ENCODE assay signal across 18 mouse cellular contexts in genomic region chr4:129415892-129416291, GRCm38 (mm10). TPM values are rescaled to one million over a fixed set of nuclear protein-coding genes. Genes with fewer than 3 reads are reported as not detected.
A peak's percentile ranks its signal among the peaks of the same experiment; 100 is the strongest.
DNase-seq lines count a peak whose midpoint lies in the region; ATAC-seq and TF ChIP-seq lines count a peak whose summit lies in the region.
"Had no signal": no experiment of that assay in that cellular context is flagged by ENCODE, and none has a peak within 500 bp of the region (broad histone marks: within the 10 kb centered on the region; RNA-seq: fewer than 3 reads in every experiment).

No protein-coding gene starts in this region.

- TF ChIP-seq POLR2A in ES-Bruce4 (IDR thresholded peaks at IDR 0.05; ENCODE audit: insufficient read depth, low read length), result no peak
- TF ChIP-seq POLR2A in bone marrow, adult 2 months (IDR thresholded peaks at IDR 0.05; ENCODE audit: borderline replicate concordance, control insufficient read depth, low read depth, low read length), result no peak

- H3K36me3 ChIP-seq in intestine, postnatal 0 days (ENCODE audit: control insufficient read depth, insufficient read depth), result no peaks in the 10 kb centered on the region
- H3K36me3 ChIP-seq in intestine, embryonic 15.5 days, result no peaks in the 10 kb centered on the region
- H3K36me3 ChIP-seq in ES-Bruce4 (ENCODE audit: control insufficient read depth, insufficient read depth, low read length, poor library complexity, severe bottlenecking), result no peaks in the 10 kb centered on the region
- H3K36me3 ChIP-seq in liver, embryonic 14.5 days (replicated peaks; ENCODE audit: control insufficient read depth, insufficient read depth, low read depth), result no peaks in the 10 kb centered on the region
- no peaks in the 10 kb centered on the region for H3K36me3 ChIP-seq in heart, embryonic 12.5 days
- H3K36me3 ChIP-seq: midbrain, embryonic 10.5 days had no signal

- H3K27ac ChIP-seq in intestine, postnatal 0 days (ENCODE audit: low read depth, low read length), result no peak overlapping the region
- no peak overlapping the region for H3K27ac ChIP-seq in intestine, embryonic 15.5 days
- H3K27ac ChIP-seq in ES-Bruce4 (ENCODE audit: insufficient read depth, low read length), result no peak overlapping the region
- H3K27ac ChIP-seq in bone marrow, adult 2 months (ENCODE audit: control insufficient read depth, insufficient read depth, low read depth, low read length, poor library complexity), result no peak overlapping the region
- peak overlapping the region; percentile 28 for H3K27ac ChIP-seq in liver, embryonic 14.5 days
- H3K27ac ChIP-seq in heart, embryonic 12.5 days (ENCODE audit: poor library complexity, severe bottlenecking), result no peak overlapping the region
- H3K27ac ChIP-seq: hindbrain, embryonic 14.5 days; midbrain, embryonic 10.5 days had no signal

- no peaks in the 10 kb centered on the region for H3K9me3 ChIP-seq in intestine, postnatal 0 days (ENCODE audit: control insufficient read depth)
- no peaks in the 10 kb centered on the region for H3K9me3 ChIP-seq in intestine, embryonic 15.5 days
- no peaks in the 10 kb centered on the region for H3K9me3 ChIP-seq in ES-Bruce4 (replicated peaks; ENCODE audit: control insufficient read depth, insufficient read depth, low read length, poor library complexity, severe bottlenecking)
- peaks cover 2% of the 10 kb centered on the region for H3K9me3 ChIP-seq in liver, embryonic 14.5 days (ENCODE audit: control insufficient read depth, low read length)
- no peaks in the 10 kb centered on the region for H3K9me3 ChIP-seq in heart, embryonic 12.5 days (replicated peaks)
- H3K9me3 ChIP-seq: midbrain, embryonic 10.5 days had no signal

- H3K4me1 ChIP-seq in intestine, postnatal 0 days (replicated peaks; ENCODE audit: control insufficient read depth, insufficient read depth, low read length), result no peaks in the 10 kb centered on the region
- no peaks in the 10 kb centered on the region; the same call in 1 of the 2 replicates for H3K4me1 ChIP-seq in intestine, embryonic 15.5 days (replicated peaks)
- no peaks in the 10 kb centered on the region for H3K4me1 ChIP-seq in ES-Bruce4 (ENCODE audit: control insufficient read depth, insufficient read depth, low read length)
- no peaks in the 10 kb centered on the region; the same call in none of the 2 replicates for H3K4me1 ChIP-seq in bone marrow, adult 2 months (ENCODE audit: control insufficient read depth, insufficient read depth, low read length)
- peaks cover 15 to 30% of the 10 kb centered on the region in 2 experiments for H3K4me1 ChIP-seq in liver, embryonic 14.5 days (replicated peaks; ENCODE audit: control insufficient read depth in 2 of 2, insufficient read depth in 2 of 2, low read length in 1 of 2)
- H3K4me1 ChIP-seq in heart, embryonic 12.5 days (replicated peaks), result peaks cover 8% of the 10 kb centered on the region
- H3K4me1 ChIP-seq: midbrain, embryonic 10.5 days had no signal

- 0 out of 2 replicates have a peak, but pooled peaks have one; percentile 27 for TF ChIP-seq CTCF in intestine, postnatal 0 days (IDR thresholded peaks at IDR 0.05; ENCODE audit: low read depth)
- peak; percentile 29 for TF ChIP-seq CTCF in ES-Bruce4 (IDR thresholded peaks at IDR 0.05; ENCODE audit: low read depth, low read length)
- TF ChIP-seq CTCF in bone marrow, adult 2 months (IDR thresholded peaks at IDR 0.05; ENCODE audit: control insufficient read depth, insufficient read depth, low read length), result 0 out of 2 replicates have a peak, but pooled peaks have one; percentile 10
- peak; percentile 60 for TF ChIP-seq CTCF in liver, embryonic 14.5 days (IDR thresholded peaks at IDR 0.05; ENCODE audit: low read depth)

- 94% methylated on average over 5 of the region's 5 CpGs for WGBS in intestine, postnatal 0 days
- WGBS in intestine, embryonic 15.5 days, result 90% methylated on average over 5 of the region's 5 CpGs
- WGBS in bone marrow, adult 2 months, result 89% methylated on average over 5 of the region's 5 CpGs
- 85% methylated on average over 5 of the region's 5 CpGs for WGBS in liver, embryonic 14.5 days (ENCODE audit: insufficient replicate concordance)
- WGBS in heart, embryonic 12.5 days, result 88% methylated on average over 5 of the region's 5 CpGs

- H3K9ac ChIP-seq in intestine, postnatal 0 days (ENCODE audit: low read depth, low read length), result no peak overlapping the region
- H3K9ac ChIP-seq in intestine, embryonic 15.5 days, result no peak overlapping the region
- no peak overlapping the region for H3K9ac ChIP-seq in ES-Bruce4 (ENCODE audit: low read depth, poor library complexity, severe bottlenecking)
- H3K9ac ChIP-seq in liver, embryonic 14.5 days (replicated peaks), result no peak overlapping the region
- H3K9ac ChIP-seq in heart, embryonic 12.5 days, result no peak overlapping the region
- H3K9ac ChIP-seq: hindbrain, embryonic 14.5 days had no signal

- DNase-seq in liver, embryonic 14.5 days (ENCODE audit: low read depth in 3 of 3, low spot score in 3 of 3), result no peak
- no peak for DNase-seq in Muller cell, postnatal 12 days (ENCODE audit: inconsistent ontology term)
- DNase-seq in thymus, postnatal 36 days, result no peak
- DNase-seq: adrenal gland, postnatal 25 days; cerebellum, adult 11-12 months; embryo, embryonic 11 days; kidney, adult 9 months; left cerebral cortex, postnatal 4 days; right cerebral cortex, postnatal 14 days; thymus, adult 2 months had no signal

- no peak for ATAC-seq in intestine, postnatal 0 days
- ATAC-seq in intestine, embryonic 15.5 days, result no peak
- no peak for ATAC-seq in liver, embryonic 14.5 days (ENCODE audit: insufficient read depth)
- ATAC-seq in heart, embryonic 12.5 days (ENCODE audit: insufficient number of reproducible peaks, low FRiP score), result no peak

- TF ChIP-seq EP300 in ES-Bruce4 (IDR thresholded peaks at IDR 0.05; ENCODE audit: insufficient read depth, low read depth, low read length), result no peak
- no peak for TF ChIP-seq EP300 in liver, embryonic 14.5 days (IDR thresholded peaks at IDR 0.05; ENCODE audit: low read depth)

- H3K4me3 ChIP-seq in intestine, postnatal 0 days (ENCODE audit: low read depth, low read length), result no peak overlapping the region
- H3K4me3 ChIP-seq in intestine, embryonic 15.5 days (replicated peaks), result no peak overlapping the region
- no peak overlapping the region for H3K4me3 ChIP-seq in ES-Bruce4 (ENCODE audit: low read depth, low read length)
- no peak overlapping the region for H3K4me3 ChIP-seq in bone marrow, adult 2 months (replicated peaks; ENCODE audit: control insufficient read depth, low read depth, low read length)
- H3K4me3 ChIP-seq in liver, embryonic 14.5 days (ENCODE audit: insufficient read depth in 1 of 2, low read depth in 2 of 2, low read length in 2 of 2), result no peak overlapping the region
- H3K4me3 ChIP-seq in heart, embryonic 12.5 days, result no peak overlapping the region
- H3K4me3 ChIP-seq: midbrain, embryonic 10.5 days had no signal

- no peak overlapping the region for H3K4me2 ChIP-seq in intestine, postnatal 0 days (replicated peaks; ENCODE audit: low read depth)
- H3K4me2 ChIP-seq in intestine, embryonic 15.5 days (replicated peaks), result no peak overlapping the region
- no peak overlapping the region for H3K4me2 ChIP-seq in liver, embryonic 14.5 days (ENCODE audit: low read depth)
- H3K4me2 ChIP-seq in heart, embryonic 12.5 days, result no peak overlapping the region
- H3K4me2 ChIP-seq: hindbrain, embryonic 14.5 days had no signal

- H3K27me3 ChIP-seq in intestine, postnatal 0 days (replicated peaks; ENCODE audit: control insufficient read depth, insufficient read depth, low read length), result no peaks in the 10 kb centered on the region
- H3K27me3 ChIP-seq in intestine, embryonic 15.5 days (replicated peaks), result no peaks in the 10 kb centered on the region
- no peaks in the 10 kb centered on the region for H3K27me3 ChIP-seq in ES-Bruce4 (ENCODE audit: control insufficient read depth, insufficient read depth, low read length, poor library complexity, severe bottlenecking)
- no peaks in the 10 kb centered on the region for H3K27me3 ChIP-seq in liver, embryonic 14.5 days (ENCODE audit: control insufficient read depth, insufficient read depth, low read length)
- H3K27me3 ChIP-seq in heart, embryonic 12.5 days (replicated peaks), result no peaks in the 10 kb centered on the region
- H3K27me3 ChIP-seq: CH12.LX had no signal

RNA-seq across cellular contexts. Expression of gene Zbtb8b, which starts 24.8 kb away (rescaled TPM):
- 0.14 and 0.29 TPM in 2 replicates for polyA plus RNA-seq in intestine, postnatal 0 days (2015; fragmentation: Nextera tagmentation; extraction: Ambion mirVana)
- 1.1 and 1.2 TPM in 2 replicates for polyA plus RNA-seq in intestine, embryonic 15.5 days (2015; fragmentation: Nextera tagmentation; extraction: Ambion mirVana)
- 4.2 and 4.8 TPM in 2 replicates for polyA plus RNA-seq in ES-Bruce4 (2011; ENCODE audit: insufficient read depth, insufficient read length, low read depth, missing spikeins)
- not detected in 2 replicates for polyA plus RNA-seq in bone marrow, adult 2 months (2011; ENCODE audit: insufficient read depth, insufficient read length, low replicate concordance, missing spikeins)
- 0.31 and 0.39 TPM in 2 replicates for polyA plus RNA-seq in liver, embryonic 14.5 days (2012; rRNA removed)
- polyA plus RNA-seq in liver, embryonic 14.5 days (2014; fragmentation: Nextera tagmentation; extraction: Ambion mirVana), result 0.80 and 0.91 TPM in 2 replicates
- polyA plus RNA-seq in heart, embryonic 12.5 days (2016; fragmentation: Nextera tagmentation; extraction: Ambion mirVana), result 5.7 and 5.9 TPM in 2 replicates

RNA-seq across cellular contexts. Expression of gene Zbtb8a, which starts 38.0 kb away (rescaled TPM):
- 6.8 and 7.1 TPM in 2 replicates for polyA plus RNA-seq in intestine, postnatal 0 days (2015; fragmentation: Nextera tagmentation; extraction: Ambion mirVana)
- polyA plus RNA-seq in intestine, embryonic 15.5 days (2015; fragmentation: Nextera tagmentation; extraction: Ambion mirVana), result 15.1 and 15.4 TPM in 2 replicates
- 20.7 and 21.1 TPM in 2 replicates for polyA plus RNA-seq in ES-Bruce4 (2011; ENCODE audit: insufficient read depth, insufficient read length, low read depth, missing spikeins)
- polyA plus RNA-seq in bone marrow, adult 2 months (2011; ENCODE audit: insufficient read depth, insufficient read length, low replicate concordance, missing spikeins), result 1.3 and 4.9 TPM in 2 replicates
- 1.8 and 2.1 TPM in 2 replicates for polyA plus RNA-seq in liver, embryonic 14.5 days (2012; rRNA removed)
- polyA plus RNA-seq in liver, embryonic 14.5 days (2014; fragmentation: Nextera tagmentation; extraction: Ambion mirVana), result 0.41 and 1.1 TPM in 2 replicates
- 11.1 and 11.8 TPM in 2 replicates for polyA plus RNA-seq in heart, embryonic 12.5 days (2016; fragmentation: Nextera tagmentation; extraction: Ambion mirVana)

RNA-seq across cellular contexts. Expression of gene Bsdc1, which starts 45.5 kb away (rescaled TPM):
- polyA plus RNA-seq in intestine, postnatal 0 days (2015; fragmentation: Nextera tagmentation; extraction: Ambion mirVana), result 23.6 and 24.8 TPM in 2 replicates
- polyA plus RNA-seq in intestine, embryonic 15.5 days (2015; fragmentation: Nextera tagmentation; extraction: Ambion mirVana), result 22.1 and 24.9 TPM in 2 replicates
- 31.6 and 36.4 TPM in 2 replicates for polyA plus RNA-seq in ES-Bruce4 (2011; ENCODE audit: insufficient read depth, insufficient read length, low read depth, missing spikeins)
- 96.2 and 127 TPM in 2 replicates for polyA plus RNA-seq in bone marrow, adult 2 months (2011; ENCODE audit: insufficient read depth, insufficient read length, low replicate concordance, missing spikeins)
- 30.5 and 34.7 TPM in 2 replicates for polyA plus RNA-seq in liver, embryonic 14.5 days (2012; rRNA removed)
- polyA plus RNA-seq in liver, embryonic 14.5 days (2014; fragmentation: Nextera tagmentation; extraction: Ambion mirVana), result 52.1 and 52.4 TPM in 2 replicates
- polyA plus RNA-seq in heart, embryonic 12.5 days (2016; fragmentation: Nextera tagmentation; extraction: Ambion mirVana), result 25.6 and 26.8 TPM in 2 replicates

Comparison
In these comparisons a context has a peak if more than half of its experiments do, and no peak if none do; other contexts are left out.
1. CTCF ChIP-seq: peak in every context shown above with its lines; median percentile 60 in liver, embryonic 14.5 days; 29 in ES-Bruce4; 27 in intestine, postnatal 0 days; 10 in bone marrow, adult 2 months.